Mouse (Mus musculus) testis, adult 2 months (tissue): ENCODE results near the gene Spout1. TPM values are rescaled to one million over a fixed set of nuclear protein-coding genes. Genes with fewer than 3 reads are reported as not detected.
"Not testable (repeated sequence)": the region's sequence is repeated elsewhere in the genome, so short reads cannot be mapped to it uniquely, and the experiment has no call there.

Source experiments
- H3K27ac ChIP-seq: fragments of 200-500 bp; 2 replicates; pipeline ENCODE4 v1.5.1; 2012; ENCODE audit warnings: low read depth, low read length; ENCODE audit not compliant: control insufficient read depth, insufficient read depth
- H3K27me3 ChIP-seq: fragments of 200-500 bp; 2 replicates; pipeline ENCODE4 v1.6.1; 2012; ENCODE audit warnings: mild to moderate bottlenecking, low read length, moderate library complexity; ENCODE audit not compliant: control insufficient read depth, insufficient read depth
- H3K36me3 ChIP-seq: fragments of 200-500 bp; 2 replicates; pipeline ENCODE4 v1.6.1; 2012; ENCODE audit warnings: mild to moderate bottlenecking, low read length; ENCODE audit not compliant: control insufficient read depth, insufficient read depth
- H3K4me1 ChIP-seq: fragments of 200-500 bp; 2 replicates; pipeline ENCODE4 v1.6.1; 2012; ENCODE audit warnings: low read length; ENCODE audit not compliant: control insufficient read depth, insufficient read depth
- H3K4me3 ChIP-seq: fragments of 200-500 bp; 2 replicates; pipeline ENCODE4 v1.5.1; 2012; ENCODE audit warnings: low read depth, mild to moderate bottlenecking, low read length, moderate library complexity, mixed read lengths; ENCODE audit not compliant: control insufficient read depth
- CTCF ChIP-seq: fragments of 200-500 bp; IDR thresholded peaks from 2 replicates; pipeline ENCODE4 v1.5.1; 2012; ENCODE audit warnings: low read depth, mild to moderate bottlenecking, inconsistent platforms, low read length, moderate library complexity; ENCODE audit not compliant: control insufficient read depth, insufficient read depth, insufficient replicate concordance
- POLR2A ChIP-seq: fragments of 200-500 bp; IDR thresholded peaks from 2 replicates; pipeline ENCODE4 v1.6.1; 2012; ENCODE audit warnings: low read depth, mild to moderate bottlenecking, inconsistent platforms, low read length, moderate library complexity; ENCODE audit not compliant: control insufficient read depth
- polyA plus RNA-seq: library from polyadenylated mRNA; depleted of rRNA; stranded (reverse); fragments of >200 nt; gene quantifications from 2 replicates; pipeline ENCODE4 v1.2.3, GENCODE M21; 2012

Spout1 gene
- polyA plus RNA-seq, 1 experiment: 149 TPM

DNA sequence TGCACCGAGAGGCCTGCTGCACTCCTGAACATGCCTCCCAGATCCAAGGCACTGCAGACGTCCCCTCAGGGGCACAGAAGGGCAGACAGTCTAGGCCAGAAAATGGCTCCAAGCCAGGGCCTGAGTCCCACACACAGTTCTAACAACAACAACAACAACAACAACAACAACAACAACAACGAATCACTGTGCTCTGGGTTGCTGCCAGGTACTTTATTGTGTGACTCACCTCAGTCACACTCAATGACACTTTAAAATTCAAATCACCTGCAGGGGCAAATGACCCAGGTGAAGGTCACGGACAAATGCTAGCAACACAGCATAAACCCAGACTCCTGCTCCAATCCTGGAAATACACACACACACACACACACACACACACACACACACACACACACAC, 19.8 kb upstream of the Spout1 start:
- no peaks in the 10 kb centered on the region for H3K4me1 ChIP-seq
- TF ChIP-seq POLR2A (no peak), CTCF (no peak)
- H3K27ac ChIP-seq: no peak overlapping the region
- H3K4me3 ChIP-seq: no peak overlapping the region
- no peaks in the 10 kb centered on the region for H3K27me3 ChIP-seq
- H3K36me3 ChIP-seq: no peaks in the 10 kb centered on the region

DNA sequence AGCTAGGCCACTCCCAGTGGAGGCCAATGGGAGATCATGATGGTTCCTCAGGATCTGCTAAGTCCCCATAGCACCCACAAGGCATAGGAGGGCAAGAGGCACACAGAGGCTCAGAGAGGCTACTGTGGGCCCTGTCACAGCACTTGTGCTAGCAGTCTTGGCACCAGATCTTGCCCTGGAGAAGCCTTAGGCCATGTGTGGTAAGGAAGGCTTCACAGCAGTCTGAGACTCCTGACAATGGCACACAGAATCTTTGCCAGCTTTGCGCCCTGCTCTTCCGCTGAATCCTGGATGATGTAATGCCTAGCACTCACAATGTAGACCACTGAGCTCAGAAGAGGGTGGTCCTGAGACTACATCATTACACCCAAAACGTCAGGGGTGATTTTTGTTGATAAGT, 16.4 kb upstream of the Spout1 start:
- no peaks in the 10 kb centered on the region for H3K36me3 ChIP-seq
- no peak overlapping the region for H3K27ac ChIP-seq
- no peak for TF ChIP-seq POLR2A
- no peak for TF ChIP-seq CTCF
- no peaks in the 10 kb centered on the region for H3K4me1 ChIP-seq
- no peak overlapping the region for H3K4me3 ChIP-seq
- no peaks in the 10 kb centered on the region for H3K27me3 ChIP-seq

GRCm38 (mm10) chr2:30191790-30192580, 13.7 kb upstream of the Spout1 start:
- no peaks in the 10 kb centered on the region for H3K4me1 ChIP-seq
- no peak for TF ChIP-seq POLR2A
- no peak for TF ChIP-seq CTCF
- H3K4me3 ChIP-seq: no peak overlapping the region
- H3K27ac ChIP-seq: no peak overlapping the region
- no peaks in the 10 kb centered on the region for H3K27me3 ChIP-seq
- H3K36me3 ChIP-seq: no peaks in the 10 kb centered on the region

DNA sequence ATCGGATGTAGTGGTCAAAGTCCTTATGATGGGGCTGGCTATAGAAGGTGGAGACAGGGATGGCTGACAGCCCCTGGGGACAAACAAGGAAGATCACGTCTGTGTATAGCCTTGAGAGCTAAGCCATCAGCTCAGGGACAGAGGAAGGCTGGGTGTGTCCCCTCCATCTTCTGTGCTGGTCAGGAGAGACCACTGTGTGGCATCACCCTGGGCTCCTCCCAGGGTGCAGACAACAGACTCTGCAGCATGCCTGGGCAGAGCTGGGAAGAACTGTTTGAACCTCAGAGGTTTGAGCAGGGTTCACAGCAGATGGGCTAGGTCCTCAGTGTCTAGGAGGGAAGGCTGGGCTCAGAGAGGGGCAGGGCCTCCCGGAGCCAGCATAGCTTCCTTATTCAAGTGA, 7.4 kb upstream of the Spout1 start:
- TF ChIP-seq POLR2A: no peak
- no peak for TF ChIP-seq CTCF
- Histone ChIP-seq H3K27ac (no peak overlapping the region), H3K4me1 (no peaks in the 10 kb centered on the region), H3K36me3 (no peaks in the 10 kb centered on the region), H3K4me3 (no peak overlapping the region), H3K27me3 (no peaks in the 10 kb centered on the region)

DNA sequence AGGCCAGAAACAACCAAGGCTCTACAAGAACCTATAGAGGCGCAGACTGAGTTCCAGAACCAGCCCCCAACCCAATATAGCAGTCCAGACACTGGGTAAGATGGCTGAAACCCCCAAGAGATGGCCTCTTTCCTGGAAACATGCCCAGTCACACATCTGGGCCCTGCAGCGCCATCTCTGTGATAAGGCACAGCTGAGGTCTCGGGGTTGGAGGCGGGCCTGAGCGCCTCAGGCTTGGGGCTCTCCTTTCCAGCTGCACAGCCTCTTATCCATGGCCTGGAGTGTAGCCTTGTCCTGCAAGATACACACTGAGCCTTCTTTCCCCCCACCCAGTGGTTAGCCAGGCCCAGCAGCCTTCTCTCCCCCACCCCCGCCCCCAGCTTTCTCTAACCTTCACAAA, 7.0 kb upstream of the Spout1 start:
- no peaks in the 10 kb centered on the region for H3K36me3 ChIP-seq
- no peak for TF ChIP-seq POLR2A
- no peak for TF ChIP-seq CTCF
- no peak overlapping the region for H3K27ac ChIP-seq
- H3K4me1 ChIP-seq: no peaks in the 10 kb centered on the region
- H3K4me3 ChIP-seq: no peak overlapping the region
- H3K27me3 ChIP-seq: no peaks in the 10 kb centered on the region

- Histone ChIP-seq H3K36me3 (no peaks in the 10 kb centered on the region), H3K4me1 (no peaks in the 10 kb centered on the region), H3K27ac (no peak overlapping the region), H3K4me3 (no peak overlapping the region), H3K27me3 (no peaks in the 10 kb centered on the region)
- TF ChIP-seq POLR2A: no peak
- TF ChIP-seq CTCF: no peak
Observed at GRCm38 (mm10) chr2:30183721-30184120, 5.5 kb upstream of the Spout1 start.

- peaks cover 4% of the 10 kb centered on the region for H3K4me1 ChIP-seq
- H3K27me3 ChIP-seq: no peaks in the 10 kb centered on the region
- H3K27ac ChIP-seq: no peak overlapping the region
- H3K36me3 ChIP-seq: no peaks in the 10 kb centered on the region
- no peak overlapping the region for H3K4me3 ChIP-seq
- no peak for TF ChIP-seq CTCF
Observed at GRCm38 (mm10) chr2:30182424-30182823, 4.2 kb upstream of the Spout1 start.

DNA sequence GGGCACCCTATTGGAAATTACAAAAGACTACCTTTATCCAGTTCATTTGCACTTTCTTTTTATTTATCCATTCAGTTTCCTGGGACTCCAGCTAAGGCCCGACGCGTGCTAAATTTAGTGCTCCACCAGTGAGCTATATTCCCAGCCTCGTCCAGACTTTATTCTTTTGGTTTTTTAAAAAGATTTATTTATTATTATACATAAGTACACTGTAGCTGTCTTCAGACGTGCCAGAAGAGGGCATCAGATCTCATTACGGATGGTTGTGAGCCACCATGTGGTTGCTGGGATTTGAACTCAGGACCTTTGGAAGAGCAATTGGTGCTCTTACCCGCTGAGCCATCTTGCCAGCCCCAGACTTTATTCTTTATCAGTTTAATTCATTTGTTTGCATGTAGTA, 452 bp upstream of the Spout1 start:
- peak overlapping the region; percentile 100 for H3K4me3 ChIP-seq

More for the DNA sequence above, 452 bp upstream of the Spout1 start:
- H3K27me3 ChIP-seq, H3K36me3 ChIP-seq, H3K27ac ChIP-seq: not testable (repeated sequence)
- peaks cover 11% of the 10 kb centered on the region for H3K4me1 ChIP-seq
